Mouse (Mus musculus): Measurements from ENCODE around the gene Slc1a4. TPM values are rescaled to one million over a fixed set of nuclear protein-coding genes. Genes with fewer than 3 reads are reported as not detected.

Slc1a4 gene
- 65.0 and 75.6 TPM in 2 replicates for polyA plus RNA-seq (2015; fragmentation: Nextera tagmentation; extraction: Ambion mirVana)

GRCm38 (mm10) chr11:20332561-20333514, at the start of gene Slc1a4:
TSS of gene Slc1a4 (minus strand) at chr11:20332713.
- Histone ChIP-seq H3K9ac (ENCODE audit: low read depth, low read length) (peak within 1 kb of the TSS; percentile 94), H3K36me3 (ENCODE audit: control insufficient read depth, insufficient read depth, low read length) (no peaks in the 10 kb centered on the region), H3K4me1 (ENCODE audit: control insufficient read depth, insufficient read depth, low read length) (peaks cover 20% of the 10 kb centered on the region), H3K27me3 (ENCODE audit: control insufficient read depth, insufficient read depth, low read depth, low read length) (no peaks in the 10 kb centered on the region), H3K9me3 (replicated peaks; ENCODE audit: control insufficient read depth, low read length, poor library complexity, severe bottlenecking) (no peaks in the 10 kb centered on the region), H3K4me3 (ENCODE audit: low read depth, low read length) (peak within 1 kb of the TSS; percentile 84), H3K27ac (ENCODE audit: low read length) (peak within 1 kb of the TSS; percentile 99), H3K4me2 (ENCODE audit: low read length) (peak within 1 kb of the TSS; percentile 65)
- peak; percentile 98 for ATAC-seq
- WGBS: under 1% methylated on average over 48 of the region's 48 CpGs

- no peak for ATAC-seq
- no peaks in the 10 kb centered on the region for H3K4me1 ChIP-seq (ENCODE audit: control insufficient read depth, insufficient read depth, low read length)
These were observed 47.6 kb upstream of the Slc1a4 start for GRCm38 (mm10) chr11:20380106-20380505.

GRCm38 (mm10) chr11:20376642-20377041, 44.1 kb upstream of the Slc1a4 start:
- no peaks in the 10 kb centered on the region for H3K27me3 ChIP-seq (ENCODE audit: control insufficient read depth, insufficient read depth, low read depth, low read length)
- 90% methylated on average over 7 of the region's 7 CpGs for WGBS
- no peaks in the 10 kb centered on the region for H3K4me1 ChIP-seq (ENCODE audit: control insufficient read depth, insufficient read depth, low read length)
- H3K4me2 ChIP-seq (ENCODE audit: low read length): no peak overlapping the region
- H3K36me3 ChIP-seq (ENCODE audit: control insufficient read depth, insufficient read depth, low read length): no peaks in the 10 kb centered on the region
- H3K9ac ChIP-seq (ENCODE audit: low read depth, low read length): no peak overlapping the region
- no peak for ATAC-seq
- no peak overlapping the region for H3K27ac ChIP-seq (ENCODE audit: low read length)
- no peaks in the 10 kb centered on the region for H3K9me3 ChIP-seq (replicated peaks; ENCODE audit: control insufficient read depth, low read length, poor library complexity, severe bottlenecking)
- no peak overlapping the region for H3K4me3 ChIP-seq (ENCODE audit: low read depth, low read length)

More at GRCm38 (mm10) chr11:20380106-20380505, 47.6 kb upstream of the Slc1a4 start:
- Histone ChIP-seq H3K27me3 (ENCODE audit: control insufficient read depth, insufficient read depth, low read depth, low read length) (no peaks in the 10 kb centered on the region), H3K4me2 (ENCODE audit: low read length) (no peak overlapping the region), H3K36me3 (ENCODE audit: control insufficient read depth, insufficient read depth, low read length) (no peaks in the 10 kb centered on the region), H3K9me3 (replicated peaks; ENCODE audit: control insufficient read depth, low read length, poor library complexity, severe bottlenecking) (no peaks in the 10 kb centered on the region), H3K4me3 (ENCODE audit: low read depth, low read length) (no peak overlapping the region), H3K9ac (ENCODE audit: low read depth, low read length) (no peak overlapping the region), H3K27ac (ENCODE audit: low read length) (no peak overlapping the region)
- 61% methylated on average over 4 of the region's 4 CpGs for WGBS

DNA sequence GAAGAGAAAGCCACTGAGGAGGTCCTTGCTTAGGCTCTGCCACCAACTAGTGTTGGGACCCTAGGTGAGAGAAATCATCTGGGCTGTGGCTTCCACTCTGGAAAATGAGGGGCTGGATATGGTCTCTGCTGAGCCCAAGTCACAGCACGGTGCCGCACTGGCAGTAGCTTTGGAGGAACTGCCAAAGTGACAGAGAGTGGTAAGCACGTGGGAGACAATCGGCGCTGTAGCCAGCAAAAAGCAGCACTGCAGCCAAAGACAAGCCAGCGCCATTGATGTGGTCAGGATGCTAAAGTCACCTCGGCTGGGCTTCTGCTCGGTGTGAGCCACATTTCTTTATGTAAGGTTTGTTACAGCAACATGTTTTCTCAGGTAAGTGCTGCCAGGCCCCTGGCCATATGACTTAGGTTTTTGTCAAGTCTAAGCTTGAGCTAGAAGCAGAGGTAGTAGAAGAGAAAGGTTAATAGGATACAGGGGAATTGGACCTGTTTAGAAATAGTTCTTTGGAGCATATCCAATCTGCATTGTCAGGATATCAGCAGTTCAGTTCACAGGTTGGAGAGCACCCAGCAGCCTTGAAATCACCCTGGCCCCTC, 40.2 kb upstream of the Slc1a4 start:
- Histone ChIP-seq H3K4me3 (ENCODE audit: low read depth, low read length) (no peak overlapping the region), H3K9me3 (replicated peaks; ENCODE audit: control insufficient read depth, low read length, poor library complexity, severe bottlenecking) (no peaks in the 10 kb centered on the region), H3K36me3 (ENCODE audit: control insufficient read depth, insufficient read depth, low read length) (no peaks in the 10 kb centered on the region), H3K27me3 (ENCODE audit: control insufficient read depth, insufficient read depth, low read depth, low read length) (no peaks in the 10 kb centered on the region), H3K9ac (ENCODE audit: low read depth, low read length) (no peak overlapping the region), H3K4me2 (ENCODE audit: low read length) (no peak overlapping the region), H3K27ac (ENCODE audit: low read length) (no peak overlapping the region), H3K4me1 (ENCODE audit: control insufficient read depth, insufficient read depth, low read length) (no peaks in the 10 kb centered on the region)
- no peak for ATAC-seq
- WGBS: 82% methylated on average over 8 of the region's 8 CpGs

- no peaks in the 10 kb centered on the region for H3K9me3 ChIP-seq (replicated peaks; ENCODE audit: control insufficient read depth, low read length, poor library complexity, severe bottlenecking)
- no peaks in the 10 kb centered on the region for H3K36me3 ChIP-seq (ENCODE audit: control insufficient read depth, insufficient read depth, low read length)
- no peak overlapping the region for H3K9ac ChIP-seq (ENCODE audit: low read depth, low read length)
- no peak overlapping the region for H3K4me2 ChIP-seq (ENCODE audit: low read length)
- no peaks in the 10 kb centered on the region for H3K27me3 ChIP-seq (ENCODE audit: control insufficient read depth, insufficient read depth, low read depth, low read length)
- no peak for ATAC-seq
- WGBS: 95% methylated on average over 2 of the region's 2 CpGs
- H3K4me3 ChIP-seq (ENCODE audit: low read depth, low read length): no peak overlapping the region
- no peaks in the 10 kb centered on the region for H3K4me1 ChIP-seq (ENCODE audit: control insufficient read depth, insufficient read depth, low read length)
- no peak overlapping the region for H3K27ac ChIP-seq (ENCODE audit: low read length)
These were observed 38.0 kb upstream of the Slc1a4 start for GRCm38 (mm10) chr11:20370486-20370885.

DNA sequence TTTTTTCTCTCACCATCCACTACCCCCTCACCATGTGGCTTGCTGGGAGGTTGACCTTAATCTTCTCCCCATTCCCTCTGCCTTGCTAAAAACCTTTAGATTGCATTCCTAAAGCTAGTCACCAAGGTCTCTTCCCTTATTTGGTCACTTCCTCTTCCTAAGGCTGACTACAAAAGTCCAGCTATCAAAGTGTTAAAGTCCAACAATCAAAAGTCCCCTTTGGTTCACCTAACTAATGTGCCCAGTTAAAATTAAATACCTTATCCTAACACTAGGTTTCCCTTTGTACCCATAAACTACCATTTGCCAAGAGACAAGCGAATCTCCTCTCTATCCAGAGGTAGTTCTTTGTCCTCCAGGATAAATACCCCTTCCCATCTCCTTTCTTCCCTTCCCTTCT, 33.9 kb upstream of the Slc1a4 start:
- Histone ChIP-seq H3K4me1 (ENCODE audit: control insufficient read depth, insufficient read depth, low read length) (no peaks in the 10 kb centered on the region), H3K9ac (ENCODE audit: low read depth, low read length) (no peak overlapping the region), H3K27me3 (ENCODE audit: control insufficient read depth, insufficient read depth, low read depth, low read length) (no peaks in the 10 kb centered on the region), H3K4me2 (ENCODE audit: low read length) (no peak overlapping the region), H3K4me3 (ENCODE audit: low read depth, low read length) (no peak overlapping the region), H3K27ac (ENCODE audit: low read length) (no peak overlapping the region), H3K9me3 (replicated peaks; ENCODE audit: control insufficient read depth, low read length, poor library complexity, severe bottlenecking) (no peaks in the 10 kb centered on the region), H3K36me3 (ENCODE audit: control insufficient read depth, insufficient read depth, low read length) (no peaks in the 10 kb centered on the region)
- no peak for ATAC-seq
- 96% methylated on average over 1 of the region's 1 CpGs for WGBS

GRCm38 (mm10) chr11:20361354-20361753, 28.8 kb upstream of the Slc1a4 start:
- Histone ChIP-seq H3K36me3 (ENCODE audit: control insufficient read depth, insufficient read depth, low read length) (no peaks in the 10 kb centered on the region), H3K27me3 (ENCODE audit: control insufficient read depth, insufficient read depth, low read depth, low read length) (no peaks in the 10 kb centered on the region), H3K4me3 (ENCODE audit: low read depth, low read length) (no peak overlapping the region), H3K9me3 (replicated peaks; ENCODE audit: control insufficient read depth, low read length, poor library complexity, severe bottlenecking) (no peaks in the 10 kb centered on the region), H3K27ac (ENCODE audit: low read length) (no peak overlapping the region), H3K9ac (ENCODE audit: low read depth, low read length) (no peak overlapping the region), H3K4me2 (ENCODE audit: low read length) (no peak overlapping the region), H3K4me1 (ENCODE audit: control insufficient read depth, insufficient read depth, low read length) (no peaks in the 10 kb centered on the region)
- WGBS: 74% methylated on average over 3 of the region's 3 CpGs
- ATAC-seq: no peak

DNA sequence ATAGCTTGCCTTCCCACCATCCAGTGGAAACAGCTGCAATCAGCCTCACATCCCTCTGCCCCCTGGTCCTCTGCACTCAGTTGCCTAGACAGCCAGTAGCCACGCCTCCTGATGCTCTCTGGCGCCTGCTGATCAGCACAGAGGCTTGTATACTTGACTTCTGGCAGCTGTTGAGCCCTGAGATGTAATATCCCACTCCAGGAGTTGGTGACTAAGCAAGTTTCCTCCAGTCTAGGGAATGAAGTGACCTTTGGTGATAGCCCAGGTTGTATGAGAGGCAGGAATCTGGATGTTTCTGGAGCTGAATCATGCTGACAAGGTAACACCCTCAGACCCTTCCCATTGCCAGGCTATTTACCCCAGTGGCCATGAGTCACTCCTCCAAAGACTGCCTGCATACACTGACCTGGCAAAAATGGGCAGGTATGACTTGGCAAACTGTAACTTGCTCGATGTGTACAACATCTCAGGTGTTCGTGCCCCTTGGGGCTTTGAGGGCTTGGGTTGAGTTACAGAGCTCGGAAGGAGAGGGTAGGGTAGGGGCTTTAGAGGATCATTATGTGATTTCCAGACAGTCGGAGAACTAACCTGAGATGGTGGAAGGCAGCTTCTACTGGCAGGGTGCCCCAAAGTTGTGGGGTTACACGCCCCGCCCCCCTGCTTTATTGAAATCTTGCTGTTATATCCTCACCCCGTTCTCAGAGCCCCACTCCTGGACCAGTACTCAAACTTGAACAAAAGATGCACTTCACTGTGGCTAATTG, 25.4 kb upstream of the Slc1a4 start:
- no peak for ATAC-seq
- Histone ChIP-seq H3K9me3 (replicated peaks; ENCODE audit: control insufficient read depth, low read length, poor library complexity, severe bottlenecking) (no peaks in the 10 kb centered on the region), H3K4me3 (ENCODE audit: low read depth, low read length) (no peak overlapping the region), H3K4me1 (ENCODE audit: control insufficient read depth, insufficient read depth, low read length) (no peaks in the 10 kb centered on the region), H3K4me2 (ENCODE audit: low read length) (no peak overlapping the region), H3K27ac (ENCODE audit: low read length) (no peak overlapping the region), H3K9ac (ENCODE audit: low read depth, low read length) (no peak overlapping the region), H3K27me3 (ENCODE audit: control insufficient read depth, insufficient read depth, low read depth, low read length) (no peaks in the 10 kb centered on the region), H3K36me3 (ENCODE audit: control insufficient read depth, insufficient read depth, low read length) (no peaks in the 10 kb centered on the region)
- WGBS: 59% methylated on average over 9 of the region's 9 CpGs

Measured in midbrain, embryonic 16.5 days (tissue).